Mouse (Mus musculus) lung, embryonic 14.5 days (tissue): Measurements from ENCODE around the gene Fitm1. TPM values are rescaled to one million over a fixed set of nuclear protein-coding genes. Genes with fewer than 3 reads are reported as not detected.
A peak's percentile ranks its signal among the peaks of the same experiment; 100 is the strongest.

ENCODE experiments used
- ATAC-seq: fragments of 200-750 bp; cut with Nextera tagmentation; 2 replicates; pipeline ENCODE4 v1.8.0; 2017; ENCODE audit warnings: mild to moderate bottlenecking, moderate TSS enrichment, moderate library complexity; ENCODE audit not compliant: insufficient read depth
- DNase-seq: peaks from one replicate; pipeline ENCODE4 v3.0.0-alpha.2; 2015
- H3K27ac ChIP-seq: fragments of 300-500 bp; sonication (generic); 2 replicates; pipeline ENCODE4 v1.5.1; 2014; ENCODE audit warnings: low read depth, mild to moderate bottlenecking, moderate library complexity
- H3K27me3 ChIP-seq: fragments of 300-500 bp; sonication (generic); 2 replicates; pipeline ENCODE4 v1.6.1; 2014; ENCODE audit warnings: low read length, control low read depth; ENCODE audit not compliant: insufficient read depth
- H3K36me3 ChIP-seq: fragments of 300-500 bp; sonication (generic); 2 replicates; pipeline ENCODE4 v1.6.1; 2014; ENCODE audit warnings: control low read depth; ENCODE audit not compliant: insufficient read depth
- H3K4me1 ChIP-seq: fragments of 300-500 bp; sonication (generic); 2 replicates; pipeline ENCODE4 v1.6.1; 2014; ENCODE audit warnings: antibody characterized with exemption, control low read depth; ENCODE audit not compliant: insufficient read depth
- H3K4me2 ChIP-seq: fragments of 300-500 bp; sonication (generic); 2 replicates; pipeline ENCODE4 v1.6.1; 2014; ENCODE audit warnings: mild to moderate bottlenecking
- H3K4me3 ChIP-seq: fragments of 300-500 bp; sonication (generic); 2 replicates; pipeline ENCODE4 v1.5.1; 2014; ENCODE audit warnings: low read depth, low read length
- H3K9ac ChIP-seq: fragments of 300-500 bp; sonication (generic); 2 replicates; pipeline ENCODE4 v1.6.1; 2014
- H3K9me3 ChIP-seq: fragments of 300-500 bp; sonication (generic); 2 replicates; pipeline ENCODE4 v1.6.1; 2016; ENCODE audit warnings: low read depth, low read length, control low read depth
- CTCF ChIP-seq: IDR thresholded peaks from 2 replicates; pipeline ENCODE4 v1.5.1; 2016; ENCODE audit warnings: antibody characterized with exemption, low read depth
- WGBS: fragments of 180-500 bp; shearing (Covaris S2); extraction: QIAGEN DNeasy Blood & Tissue Kit; methylation state at CpG from one replicate; pipeline ENCODE4 v1.1.7; 2014; 5-methylcytosine and 5-hydroxymethylcytosine counted together
- polyA plus RNA-seq: library from polyadenylated mRNA; unstranded; fragments of >200 nt; fragmentation: Nextera tagmentation; extraction: Ambion mirVana; gene quantifications from 2 replicates; pipeline ENCODE4 v1.2.1, GENCODE M21; 2014

The Fitm1 gene
- polyA plus RNA-seq, 1 experiment from 2014 or later, result 0.76 TPM

GRCm38 (mm10) chr14:55565748-55566147, 9.7 kb upstream of the Fitm1 start:
- peak; percentile 28 for TF ChIP-seq CTCF
- Histone ChIP-seq H3K4me2 (no peak overlapping the region), H3K27ac (no peak overlapping the region), H3K9ac (no peak overlapping the region), H3K4me1 (0 out of 2 replicates have a peak, but pooled peaks cover 5% of the 10 kb centered on the region), H3K4me3 (no peak overlapping the region), H3K36me3 (peaks cover 58% of the 10 kb centered on the region), H3K27me3 (no peaks in the 10 kb centered on the region), H3K9me3 (no peaks in the 10 kb centered on the region)
- DNase-seq (no peak), ATAC-seq (no peak)
- WGBS, result 77% methylated on average over 3 of the region's 3 CpGs

- ATAC-seq, result no peak
- Histone ChIP-seq H3K27ac (no peak overlapping the region), H3K27me3 (no peaks in the 10 kb centered on the region), H3K36me3 (peaks cover 58% of the 10 kb centered on the region), H3K9me3 (no peaks in the 10 kb centered on the region), H3K4me3 (no peak overlapping the region), H3K9ac (no peak overlapping the region), H3K4me2 (no peak overlapping the region), H3K4me1 (no peaks in the 10 kb centered on the region)
- TF ChIP-seq CTCF, result no peak
- DNase-seq, result no peak
- 82% methylated on average over 3 of the region's 3 CpGs for WGBS
Measured at GRCm38 (mm10) chr14:55567496-55567895, 7.9 kb upstream of the Fitm1 start.

GRCm38 (mm10) chr14:55570588-55570987, 4.8 kb upstream of the Fitm1 start:
- H3K4me1 ChIP-seq, result 0 out of 2 replicates have a peak, but pooled peaks cover 3% of the 10 kb centered on the region
- no peaks in the 10 kb centered on the region for H3K27me3 ChIP-seq
- DNase-seq (no peak), ATAC-seq (no peak)
- no peak for TF ChIP-seq CTCF
- no peak overlapping the region for H3K27ac ChIP-seq
- no peak overlapping the region for H3K4me2 ChIP-seq
- H3K36me3 ChIP-seq, result peaks cover 34% of the 10 kb centered on the region
- H3K9me3 ChIP-seq, result no peaks in the 10 kb centered on the region
- no peak overlapping the region for H3K9ac ChIP-seq
- no peak overlapping the region for H3K4me3 ChIP-seq
- 63% methylated on average over 2 of the region's 2 CpGs for WGBS

- no peak overlapping the region for H3K4me2 ChIP-seq
- no peaks in the 10 kb centered on the region for H3K27me3 ChIP-seq
- H3K36me3 ChIP-seq, result peaks cover 22% of the 10 kb centered on the region
- no peak overlapping the region for H3K9ac ChIP-seq
- no peak for TF ChIP-seq CTCF
- DNase-seq, result no peak
- no peak overlapping the region for H3K27ac ChIP-seq
- 0 out of 2 replicates have a peak, but pooled peaks cover 6% of the 10 kb centered on the region for H3K4me1 ChIP-seq
- no peak overlapping the region for H3K4me3 ChIP-seq
- H3K9me3 ChIP-seq, result no peaks in the 10 kb centered on the region
- no peak for ATAC-seq
Measured at GRCm38 (mm10) chr14:55571760-55572159, 3.7 kb upstream of the Fitm1 start.

DNA sequence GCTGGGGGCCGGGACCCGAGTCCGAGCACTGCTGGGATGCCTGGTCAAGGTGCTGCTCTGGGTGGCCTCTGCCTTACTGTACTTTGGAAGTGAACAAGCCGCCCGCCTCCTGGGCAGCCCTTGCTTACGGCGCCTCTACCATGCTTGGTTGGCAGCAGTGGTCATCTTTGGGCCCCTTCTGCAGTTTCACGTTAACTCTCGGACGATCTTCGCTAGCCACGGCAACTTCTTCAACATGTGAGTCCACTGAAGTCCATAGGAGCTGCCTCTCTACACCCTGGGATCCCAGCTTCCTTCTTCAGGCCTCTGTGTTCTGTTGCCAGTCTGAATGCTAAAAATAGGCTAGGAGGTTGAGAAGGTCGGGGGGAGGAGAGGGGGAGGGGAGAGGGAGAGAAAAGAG, 294 bp downstream of the Fitm1 start:
- Histone ChIP-seq H3K9ac (no peak overlapping the region; the same call in 1 of the 2 replicates), H3K4me3 (no peak overlapping the region), H3K9me3 (no peaks in the 10 kb centered on the region), H3K27me3 (no peaks in the 10 kb centered on the region), H3K4me1 (0 out of 2 replicates have a peak, but pooled peaks cover 6% of the 10 kb centered on the region), H3K4me2 (peak overlapping the region; percentile 27; the same call in 1 of the 2 replicates), H3K36me3 (peaks cover 9% of the 10 kb centered on the region), H3K27ac (peak overlapping the region; percentile 50; the same call in 1 of the 2 replicates)
- ATAC-seq (no peak), DNase-seq (no peak)
- WGBS, result 63% methylated on average over 13 of the region's 13 CpGs
- TF ChIP-seq CTCF, result no peak

- no peak for ATAC-seq
- no peak overlapping the region for H3K4me3 ChIP-seq
- H3K36me3 ChIP-seq, result peaks cover 16% of the 10 kb centered on the region
- H3K4me2 ChIP-seq, result no peak overlapping the region
- no peak overlapping the region for H3K9ac ChIP-seq
- WGBS, result 61% methylated on average over 16 of the region's 16 CpGs
- H3K27me3 ChIP-seq, result no peaks in the 10 kb centered on the region
- no peaks in the 10 kb centered on the region for H3K9me3 ChIP-seq
- DNase-seq, result peak; percentile 18
- TF ChIP-seq CTCF, result no peak
- H3K27ac ChIP-seq, result no peak overlapping the region
- 0 out of 2 replicates have a peak, but pooled peaks cover 6% of the 10 kb centered on the region for H3K4me1 ChIP-seq
Measured at GRCm38 (mm10) chr14:55576376-55576775, 959 bp downstream of the Fitm1 start.

DNA sequence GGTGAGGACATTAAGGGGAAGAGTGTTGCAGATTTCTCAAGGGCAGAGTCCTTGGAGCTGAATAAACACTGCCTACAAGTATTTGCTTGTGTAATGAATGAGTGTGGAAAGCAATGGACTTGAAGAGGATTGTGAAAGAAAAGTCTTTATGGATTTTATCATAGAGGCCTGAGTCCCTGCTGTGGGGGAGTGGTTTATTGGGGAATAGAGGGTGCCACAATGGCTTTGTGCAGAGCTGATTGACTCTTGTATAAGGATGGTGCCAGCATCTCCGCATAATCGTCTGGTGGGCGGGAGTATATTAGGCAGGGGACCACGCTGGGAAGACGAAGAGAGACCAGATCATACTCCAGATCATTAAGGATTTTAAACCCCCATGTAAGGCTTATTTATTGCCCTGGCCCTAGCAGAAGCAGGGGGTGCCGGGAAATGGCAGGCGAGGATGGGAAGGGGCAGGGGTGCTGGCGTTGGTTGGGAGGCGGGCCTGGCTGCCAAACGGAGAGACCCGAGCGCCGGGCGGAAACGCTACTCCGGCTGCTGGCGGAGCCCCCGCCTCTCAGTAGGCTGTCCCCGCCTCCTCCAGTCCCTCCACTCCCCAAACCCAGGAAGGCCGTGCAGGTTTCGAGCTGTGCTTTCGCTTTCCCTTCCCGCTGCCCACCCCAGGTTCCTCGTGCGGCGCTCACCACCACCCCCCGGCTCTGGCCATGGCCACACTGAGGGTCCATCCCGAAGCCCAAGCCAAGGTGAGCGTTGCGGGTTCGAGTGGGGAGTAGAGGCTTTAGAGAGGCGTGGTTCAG, 2.7 kb downstream of the Fitm1 start, which contains the start of gene Psme1:
Psme1 (plus strand) TSS at position 253 of the 797 bp plus-strand sequence.
- Histone ChIP-seq H3K4me3 (peak within 1 kb of the TSS; percentile 77), H3K36me3 (peaks cover 16% of the 10 kb centered on the region), H3K9me3 (no peaks in the 10 kb centered on the region), H3K27ac (peak within 1 kb of the TSS; percentile 88), H3K4me2 (peak within 1 kb of the TSS; percentile 78), H3K4me1 (0 out of 2 replicates have a peak, but pooled peaks cover 6% of the 10 kb centered on the region), H3K9ac (peak within 1 kb of the TSS; percentile 91), H3K27me3 (no peaks in the 10 kb centered on the region)
- under 1% methylated on average over 32 of the region's 32 CpGs for WGBS
- peak; percentile 91 for DNase-seq
- ATAC-seq, result peak; percentile 93
- TF ChIP-seq CTCF, result no peak
